Mouse (Mus musculus) gastrocnemius, adult 8-10 months (tissue): Measurements from ENCODE around the gene Usp4. TPM values are rescaled to one million over a fixed set of nuclear protein-coding genes. Genes with fewer than 3 reads are reported as not detected.

Experiments
- DNase-seq, 2 experiments: peaks; one replicate each; pipeline ENCODE4 v3.0.0; 2022; ENCODE audit warnings: low spot score in 2 of 2
- total RNA-seq, 4 experiments: library from RNA; stranded (reverse); gene quantifications; 2 replicates each; pipeline ENCODE4 v1.2.4; 2022

Usp4 gene
- total RNA-seq, 4 experiments from 2014 or later: 72.7 to 90.9 (median 87.3) TPM

DNA sequence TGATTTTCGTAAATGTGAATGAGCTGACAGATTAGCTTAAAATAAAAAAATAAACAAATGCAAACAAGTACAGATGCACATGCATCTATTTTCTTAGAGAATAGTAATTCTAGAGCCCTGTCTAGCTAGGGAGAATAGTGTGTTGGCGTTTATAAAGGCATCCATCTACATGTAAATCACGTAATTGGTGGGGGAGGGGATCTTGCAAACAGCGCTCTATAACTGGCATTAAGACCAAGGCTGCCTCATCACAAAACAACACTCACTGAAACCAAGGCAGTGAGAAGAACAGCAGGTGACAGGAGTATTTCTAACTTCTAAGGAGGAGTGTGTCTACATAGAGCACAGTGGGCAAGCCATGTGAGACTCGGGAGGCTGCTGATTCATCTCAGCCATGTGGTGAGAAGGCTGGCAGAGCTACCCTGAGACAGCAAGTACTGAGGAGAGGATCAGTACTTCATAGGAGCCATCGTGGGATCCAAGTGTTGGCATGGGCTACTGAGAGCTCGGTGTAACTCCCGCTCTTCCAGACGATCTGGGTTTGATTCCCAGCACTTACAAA, 63.8 kb downstream of the Usp4 start:
- DNase-seq: no peak

DNA sequence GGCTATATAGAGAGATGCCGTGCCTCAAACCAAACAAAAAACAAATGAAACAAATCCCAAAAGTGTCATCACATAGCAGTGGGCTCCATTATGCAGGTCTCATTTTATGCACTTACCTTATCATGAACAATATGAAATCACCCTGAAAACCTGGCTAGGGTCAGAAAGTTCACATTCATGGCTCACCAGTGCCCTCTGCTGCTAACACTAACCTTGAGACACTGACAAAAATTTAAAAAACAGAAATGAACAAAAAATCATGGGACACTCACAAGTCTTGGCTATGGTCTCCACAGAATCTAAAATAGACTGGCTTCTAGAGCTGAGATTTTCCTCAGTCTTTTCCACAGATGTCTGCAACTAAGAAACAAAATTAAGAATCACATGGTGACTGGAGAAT, 64.6 kb downstream of the Usp4 start:
- DNase-seq: no peak

DNA sequence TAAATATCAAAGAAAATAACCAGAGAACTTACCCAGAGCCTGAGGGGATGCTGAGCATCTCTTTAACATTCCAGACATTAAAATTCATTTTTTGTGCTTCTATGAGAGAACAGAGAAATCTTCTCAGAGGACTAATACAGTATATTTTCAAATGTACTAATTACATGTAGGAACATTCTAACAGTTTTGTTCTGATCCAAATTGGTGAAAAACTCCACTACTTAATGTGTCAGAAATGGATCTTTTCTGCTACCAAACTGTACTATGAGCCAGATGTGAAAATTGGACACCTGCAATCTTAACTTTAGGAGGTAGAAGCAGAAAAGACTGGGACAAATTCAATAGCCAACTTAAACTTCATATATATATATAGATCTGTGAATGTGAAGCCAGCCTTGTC, 80.7 kb downstream of the Usp4 start, which contains the start of gene Ccdc36:
Ccdc36 (minus strand) TSS at position 101 of the 400 bp plus-strand sequence.
- DNase-seq: no peak

DNA sequence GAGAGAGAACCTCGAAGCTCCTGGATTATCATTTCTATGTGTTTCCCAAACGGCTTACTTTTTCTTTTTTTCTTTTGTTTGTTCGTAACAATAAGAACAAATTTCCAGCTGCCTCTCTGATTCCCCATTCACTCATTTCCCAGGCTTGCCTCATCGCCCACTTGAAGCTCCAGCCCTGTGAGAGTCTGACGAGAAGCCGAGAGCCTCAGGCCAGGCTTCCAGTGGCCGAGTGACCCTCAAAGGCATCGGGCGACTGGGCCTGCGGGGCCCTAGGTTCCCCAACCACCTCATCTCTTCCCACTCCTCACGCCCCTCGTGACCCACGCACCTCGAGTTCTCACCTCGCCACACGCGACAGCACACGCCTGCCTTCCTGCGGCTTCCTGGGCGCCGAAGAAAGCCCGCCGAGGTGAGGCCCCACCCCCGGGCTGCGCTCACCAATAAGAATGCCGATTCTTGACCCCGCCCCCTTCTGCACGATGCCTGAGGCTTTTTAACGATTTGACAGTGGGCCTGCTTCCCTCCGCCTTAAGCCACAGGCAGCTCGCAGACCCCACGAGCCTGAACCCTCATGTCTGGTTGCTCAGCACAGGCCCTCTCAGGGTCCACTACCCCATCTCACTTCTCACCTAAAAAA, 83.9 kb downstream of the Usp4 start:
- DNase-seq: no peak

DNA sequence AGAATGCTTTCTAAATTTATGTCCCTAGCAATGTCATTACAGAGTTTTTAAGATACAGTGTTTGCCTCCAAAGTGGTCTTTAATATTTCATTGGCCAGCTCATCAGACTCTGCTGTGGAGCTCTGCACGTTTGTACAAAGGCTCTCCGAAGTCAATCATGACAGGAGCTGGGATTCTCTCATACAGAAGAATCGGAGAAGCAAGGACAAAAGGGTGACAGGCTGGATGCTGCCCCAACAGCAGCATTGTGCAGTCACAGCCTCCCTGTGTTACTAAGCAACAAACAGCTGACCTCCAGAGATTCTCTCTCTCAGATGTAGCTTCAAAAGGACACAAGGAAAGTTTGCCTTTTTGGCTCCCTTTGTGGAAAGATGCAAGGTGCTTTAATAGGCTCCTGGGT, 88.5 kb downstream of the Usp4 start, which contains the start of gene BC048562:
BC048562 (plus strand) TSS at position 301 of the 400 bp plus-strand sequence.
- DNase-seq: no peak

DNA sequence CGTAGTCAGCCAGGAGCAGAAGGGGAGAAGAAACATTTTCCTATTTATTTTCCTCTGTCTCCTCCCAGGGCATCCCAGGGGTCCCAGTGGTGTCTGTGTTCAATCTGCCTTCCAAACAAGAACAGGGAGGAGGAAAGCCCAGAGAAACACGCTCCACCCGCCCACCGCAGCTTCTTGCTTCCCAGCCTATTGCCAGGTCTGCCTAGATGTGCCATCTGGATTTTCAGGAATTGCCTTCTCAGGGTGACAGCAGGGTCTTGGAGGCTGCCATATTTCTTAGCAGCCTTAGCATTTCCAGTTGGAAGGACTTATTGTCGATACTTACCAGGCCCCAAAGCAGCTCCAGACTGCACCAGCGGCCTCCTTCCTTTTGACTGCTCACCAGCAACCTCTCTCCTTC, 91.5 kb downstream of the Usp4 start:
- no peak for DNase-seq

DNA sequence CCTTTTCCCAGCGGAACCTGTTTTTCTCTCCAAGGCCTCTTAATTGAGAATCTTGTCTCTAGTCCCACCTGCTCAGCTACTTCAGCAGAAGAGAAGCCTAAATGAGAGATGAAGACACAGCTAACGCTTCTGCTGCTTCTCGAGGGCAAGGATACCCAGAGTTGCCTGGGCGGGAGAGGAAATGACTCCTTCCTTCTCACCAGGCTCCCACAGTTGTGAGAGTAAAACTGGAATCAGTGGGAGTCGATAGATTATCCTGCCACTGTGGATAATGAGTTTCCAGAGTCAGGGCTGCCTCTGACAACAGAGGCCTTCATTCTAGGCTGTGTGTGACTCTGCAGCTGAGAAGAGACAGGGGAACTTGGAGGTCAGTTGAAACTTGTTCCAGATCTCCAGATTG, 92.8 kb downstream of the Usp4 start:
- DNase-seq: no peak

DNA sequence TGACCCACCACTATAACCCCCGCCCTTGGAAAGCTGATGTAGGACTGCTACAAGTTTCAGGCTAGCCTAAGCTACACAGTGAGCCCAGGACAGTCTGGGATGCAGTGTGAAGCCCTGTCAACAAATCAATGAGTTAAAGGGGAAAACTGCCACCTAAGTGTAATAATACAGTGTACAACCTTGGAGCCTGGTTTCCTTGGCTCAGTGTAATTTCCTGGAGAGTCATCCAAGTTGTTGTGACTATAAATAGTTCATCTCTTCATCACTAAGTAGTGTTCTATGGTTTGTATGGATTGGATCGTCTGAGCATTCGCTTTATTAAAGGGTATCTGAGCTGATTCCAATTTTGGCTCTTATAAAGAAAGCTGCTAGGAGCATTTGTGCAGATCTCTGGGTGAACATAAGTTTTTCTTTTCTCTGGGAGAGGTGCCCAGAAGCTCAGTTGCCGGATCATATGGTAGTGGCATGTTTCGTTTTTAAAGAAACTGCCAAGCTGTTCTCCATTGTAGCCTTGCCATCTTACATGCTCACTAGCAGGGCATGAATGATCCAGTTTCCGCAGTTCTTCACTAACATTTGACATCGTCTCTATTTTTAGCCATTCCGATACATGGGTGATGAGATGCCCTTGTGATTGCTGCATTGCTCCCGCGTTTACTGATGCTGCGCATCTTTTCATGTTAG, 93.7 kb downstream of the Usp4 start:
- DNase-seq: no peak

Other genes starting within 250 kb of the Usp4 start
- under 1 TPM; 0.02 to 0.07 (median 0.04) TPM for gene Bsn, start 157.5 kb upstream of the Usp4 start, total RNA-seq
- gene Dag1, start 83.9 kb upstream of the Usp4 start, total RNA-seq: 100 to 1,000 TPM; 159 to 203 (median 172) TPM
- gene Nicn1, start 57.4 kb upstream of the Usp4 start, total RNA-seq: 10 to 100 TPM in 3 of 4 experiments, 1 to 10 TPM in 1; 8.0 to 13.5 (median 12.4) TPM
- gene Amt, start 51.0 kb upstream of the Usp4 start, total RNA-seq: 1 to 10 TPM in 1 of 4 experiments, under 1 TPM in 3; 0.32 to 1.3 (median 0.54) TPM
- 100 to 1,000 TPM in 2 of 4 experiments, 10 to 100 TPM in 2; 87.6 to 104 (median 99.6) TPM for gene Rhoa, start 41.7 kb upstream of the Usp4 start, total RNA-seq
- 10 to 100 TPM; 30.8 to 37.3 (median 34.3) TPM for gene Tcta, start 41.7 kb upstream of the Usp4 start, total RNA-seq
- 10 to 100 TPM; 66.3 to 72.7 (median 68.8) TPM for gene Gpx1, start 8.9 kb upstream of the Usp4 start, total RNA-seq
- 1 to 10 TPM in 2 of 4 experiments, under 1 TPM in 2; 0.53 to 1.3 (median 0.97) TPM for gene 1700102P08Rik, start 45.0 kb downstream of the Usp4 start, total RNA-seq
- gene Ccdc36, start 80.6 kb downstream of the Usp4 start, total RNA-seq: not detected
- not detected for gene BC048562, start 88.6 kb downstream of the Usp4 start, total RNA-seq
- 10 to 100 TPM; 13.8 to 21.0 (median 16.3) TPM for gene Ccdc71, start 112.7 kb downstream of the Usp4 start, total RNA-seq
- gene Klhdc8b, start 113.7 kb downstream of the Usp4 start, total RNA-seq: 1 to 10 TPM; 1.3 to 2.7 (median 2.2) TPM
- 100 to 1,000 TPM; 112 to 139 (median 128) TPM for gene Lamb2, start 131.9 kb downstream of the Usp4 start, total RNA-seq
- gene Usp19, start 142.7 kb downstream of the Usp4 start, total RNA-seq: 100 to 1,000 TPM; 118 to 134 (median 128) TPM
- gene Qars, start 159.9 kb downstream of the Usp4 start, total RNA-seq: 100 to 1,000 TPM in 1 of 4 experiments, 10 to 100 TPM in 3; 78.6 to 107 (median 95.6) TPM
- 10 to 100 TPM; 44.8 to 59.1 (median 55.7) TPM for gene Qrich1, start 169.0 kb downstream of the Usp4 start, total RNA-seq
- 10 to 100 TPM; 60.2 to 78.6 (median 63.1) TPM for gene Impdh2, start 212.4 kb downstream of the Usp4 start, total RNA-seq
- gene Ndufaf3, start 219.6 kb downstream of the Usp4 start, total RNA-seq: 10 to 100 TPM; 31.9 to 34.4 (median 33.0) TPM
- 1 to 10 TPM; 6.0 to 9.1 (median 7.6) TPM for gene Dalrd3, start 222.0 kb downstream of the Usp4 start, total RNA-seq
- 1 to 10 TPM; 6.6 to 8.4 (median 7.7) TPM for gene Wdr6, start 230.9 kb downstream of the Usp4 start, total RNA-seq
- 1 to 10 TPM; 3.8 to 5.5 (median 4.9) TPM for gene P4htm, start 249.8 kb downstream of the Usp4 start, total RNA-seq